Mouse (Mus musculus): Measurements from ENCODE around the gene Rps21. TPM values are rescaled to one million over a fixed set of nuclear protein-coding genes. Genes with fewer than 3 reads are reported as not detected.

Rps21 gene
- polyA plus RNA-seq, 1 experiment from 2014 or later: 447 TPM

- Histone ChIP-seq H3K36me3 (ENCODE audit: control insufficient read depth, insufficient read depth, low read length) (no peaks in the 10 kb centered on the region), H3K9me3 (ENCODE audit: control insufficient read depth, low read length) (no peaks in the 10 kb centered on the region), H3K4me3 (ENCODE audit: control insufficient read depth in 1 of 2, insufficient read depth in 1 of 2, low read depth in 1 of 2, low read length in 2 of 2) (no peak overlapping the region), H3K9ac (ENCODE audit: low read length) (no peak overlapping the region), H3K4me2 (ENCODE audit: low read length) (peak overlapping the region; percentile 16; the same call in 1 of the 2 replicates), H3K27ac (replicated peaks in 1 of 2; ENCODE audit: control insufficient read depth in 1 of 2, insufficient read depth in 1 of 2, low read depth in 2 of 2, low read length in 2 of 2) (peak overlapping the region in 1 of 2 experiments; percentile 25; a peak in 1 of 4 replicates), H3K4me1 (ENCODE audit: control insufficient read depth in 2 of 2, insufficient read depth in 2 of 2, low read length in 2 of 2) (peaks cover 28 to 31% of the 10 kb centered on the region in 2 experiments), H3K27me3 (ENCODE audit: control insufficient read depth, insufficient read depth, low read length) (no peaks in the 10 kb centered on the region)
- 34% methylated on average over 4 of the region's 4 CpGs for WGBS
- ATAC-seq (ENCODE audit: insufficient number of reproducible peaks, insufficient read depth, low FRiP score, low read depth): no peak
Observed at GRCm38 (mm10) chr2:180276385-180276784, 19.2 kb downstream of the Rps21 start.

- Histone ChIP-seq H3K27ac (replicated peaks in 1 of 2; ENCODE audit: control insufficient read depth in 1 of 2, insufficient read depth in 1 of 2, low read depth in 2 of 2, low read length in 2 of 2) (peak overlapping the region in 1 of 2 experiments; percentile 25; a peak in 1 of 4 replicates), H3K4me1 (ENCODE audit: control insufficient read depth in 2 of 2, insufficient read depth in 2 of 2, low read length in 2 of 2) (peaks cover 27 to 28% of the 10 kb centered on the region in 2 experiments), H3K36me3 (ENCODE audit: control insufficient read depth, insufficient read depth, low read length) (no peaks in the 10 kb centered on the region), H3K4me2 (ENCODE audit: low read length) (no peak overlapping the region), H3K9me3 (ENCODE audit: control insufficient read depth, low read length) (no peaks in the 10 kb centered on the region), H3K9ac (ENCODE audit: low read length) (no peak overlapping the region), H3K27me3 (ENCODE audit: control insufficient read depth, insufficient read depth, low read length) (no peaks in the 10 kb centered on the region), H3K4me3 (ENCODE audit: control insufficient read depth in 1 of 2, insufficient read depth in 1 of 2, low read depth in 1 of 2, low read length in 2 of 2) (no peak overlapping the region)
- no peak for ATAC-seq (ENCODE audit: insufficient number of reproducible peaks, insufficient read depth, low FRiP score, low read depth)
- WGBS: 30% methylated on average over 8 of the region's 8 CpGs
Observed at GRCm38 (mm10) chr2:180276851-180277259, 19.7 kb downstream of the Rps21 start.

GRCm38 (mm10) chr2:180277773-180278320 is 20.7 kb downstream of the Rps21 start:
- Histone ChIP-seq H3K9me3 (ENCODE audit: control insufficient read depth, low read length) (no peaks in the 10 kb centered on the region), H3K36me3 (ENCODE audit: control insufficient read depth, insufficient read depth, low read length) (no peaks in the 10 kb centered on the region), H3K9ac (ENCODE audit: low read length) (no peak overlapping the region), H3K4me3 (ENCODE audit: control insufficient read depth in 1 of 2, insufficient read depth in 1 of 2, low read depth in 1 of 2, low read length in 2 of 2) (no peak overlapping the region), H3K4me1 (ENCODE audit: control insufficient read depth in 2 of 2, insufficient read depth in 2 of 2, low read length in 2 of 2) (peaks cover 19 to 21% of the 10 kb centered on the region in 2 experiments), H3K27me3 (ENCODE audit: control insufficient read depth, insufficient read depth, low read length) (no peaks in the 10 kb centered on the region), H3K27ac (replicated peaks in 1 of 2; ENCODE audit: control insufficient read depth in 1 of 2, insufficient read depth in 1 of 2, low read depth in 2 of 2, low read length in 2 of 2) (no peak overlapping the region), H3K4me2 (ENCODE audit: low read length) (no peak overlapping the region)
- ATAC-seq (ENCODE audit: insufficient number of reproducible peaks, insufficient read depth, low FRiP score, low read depth): no peak
- 80% methylated on average over 8 of the region's 8 CpGs for WGBS

GRCm38 (mm10) chr2:180279321-180279720 is 22.1 kb downstream of the Rps21 start:
- Histone ChIP-seq H3K27ac (replicated peaks in 1 of 2; ENCODE audit: control insufficient read depth in 1 of 2, insufficient read depth in 1 of 2, low read depth in 2 of 2, low read length in 2 of 2) (no peak overlapping the region), H3K27me3 (ENCODE audit: control insufficient read depth, insufficient read depth, low read length) (no peaks in the 10 kb centered on the region), H3K9me3 (ENCODE audit: control insufficient read depth, low read length) (no peaks in the 10 kb centered on the region), H3K4me1 (ENCODE audit: control insufficient read depth in 2 of 2, insufficient read depth in 2 of 2, low read length in 2 of 2) (peaks cover 15 to 16% of the 10 kb centered on the region in 2 experiments), H3K36me3 (ENCODE audit: control insufficient read depth, insufficient read depth, low read length) (no peaks in the 10 kb centered on the region), H3K4me2 (ENCODE audit: low read length) (no peak overlapping the region), H3K4me3 (ENCODE audit: control insufficient read depth in 1 of 2, insufficient read depth in 1 of 2, low read depth in 1 of 2, low read length in 2 of 2) (no peak overlapping the region), H3K9ac (ENCODE audit: low read length) (no peak overlapping the region)
- 84% methylated on average over 8 of the region's 8 CpGs for WGBS
- no peak for ATAC-seq (ENCODE audit: insufficient number of reproducible peaks, insufficient read depth, low FRiP score, low read depth)

GRCm38 (mm10) chr2:180288966-180289365 is 31.8 kb downstream of the Rps21 start:
- H3K27ac ChIP-seq (replicated peaks in 1 of 2; ENCODE audit: control insufficient read depth in 1 of 2, insufficient read depth in 1 of 2, low read depth in 2 of 2, low read length in 2 of 2): no peak overlapping the region

GRCm38 (mm10) chr2:180289440-180290108 is 32.4 kb downstream of the Rps21 start, which contains the start of gene Rbbp8nl:
Rbbp8nl (minus strand) TSS chr2:180289879.
- Histone ChIP-seq H3K4me3 (ENCODE audit: control insufficient read depth in 1 of 2, insufficient read depth in 1 of 2, low read depth in 1 of 2, low read length in 2 of 2) (no peak within 1 kb of the TSS), H3K9ac (ENCODE audit: low read length) (no peak within 1 kb of the TSS), H3K4me1 (ENCODE audit: control insufficient read depth in 2 of 2, insufficient read depth in 2 of 2, low read length in 2 of 2) (peaks cover 19 to 24% of the 10 kb centered on the region in 2 experiments; a peak in 3 of 4 replicates), H3K27ac (replicated peaks in 1 of 2; ENCODE audit: control insufficient read depth in 1 of 2, insufficient read depth in 1 of 2, low read depth in 2 of 2, low read length in 2 of 2) (no peak within 1 kb of the TSS), H3K4me2 (ENCODE audit: low read length) (no peak within 1 kb of the TSS), H3K9me3 (ENCODE audit: control insufficient read depth, low read length) (no peaks in the 10 kb centered on the region), H3K36me3 (ENCODE audit: control insufficient read depth, insufficient read depth, low read length) (no peaks in the 10 kb centered on the region), H3K27me3 (ENCODE audit: control insufficient read depth, insufficient read depth, low read length) (no peaks in the 10 kb centered on the region)
- WGBS: 56% methylated on average over 16 of the region's 16 CpGs
- no peak for ATAC-seq (ENCODE audit: insufficient number of reproducible peaks, insufficient read depth, low FRiP score, low read depth)

More at GRCm38 (mm10) chr2:180288966-180289365, 31.8 kb downstream of the Rps21 start:
- Histone ChIP-seq H3K9me3 (ENCODE audit: control insufficient read depth, low read length) (no peaks in the 10 kb centered on the region), H3K36me3 (ENCODE audit: control insufficient read depth, insufficient read depth, low read length) (no peaks in the 10 kb centered on the region), H3K4me3 (ENCODE audit: control insufficient read depth in 1 of 2, insufficient read depth in 1 of 2, low read depth in 1 of 2, low read length in 2 of 2) (no peak overlapping the region), H3K9ac (ENCODE audit: low read length) (no peak overlapping the region), H3K27me3 (ENCODE audit: control insufficient read depth, insufficient read depth, low read length) (no peaks in the 10 kb centered on the region), H3K4me2 (ENCODE audit: low read length) (no peak overlapping the region), H3K4me1 (ENCODE audit: control insufficient read depth in 2 of 2, insufficient read depth in 2 of 2, low read length in 2 of 2) (peaks cover 19 to 24% of the 10 kb centered on the region in 2 experiments; a peak in 3 of 4 replicates)
- no peak for ATAC-seq (ENCODE audit: insufficient number of reproducible peaks, insufficient read depth, low FRiP score, low read depth)
- 73% methylated on average over 11 of the region's 11 CpGs for WGBS

GRCm38 (mm10) chr2:180290503-180290902 is 33.3 kb downstream of the Rps21 start:
- Histone ChIP-seq H3K4me2 (ENCODE audit: low read length) (no peak overlapping the region), H3K4me3 (ENCODE audit: control insufficient read depth in 1 of 2, insufficient read depth in 1 of 2, low read depth in 1 of 2, low read length in 2 of 2) (no peak overlapping the region), H3K4me1 (ENCODE audit: control insufficient read depth in 2 of 2, insufficient read depth in 2 of 2, low read length in 2 of 2) (peaks cover 19 to 24% of the 10 kb centered on the region in 2 experiments; a peak in 3 of 4 replicates), H3K27me3 (ENCODE audit: control insufficient read depth, insufficient read depth, low read length) (no peaks in the 10 kb centered on the region), H3K9me3 (ENCODE audit: control insufficient read depth, low read length) (no peaks in the 10 kb centered on the region), H3K36me3 (ENCODE audit: control insufficient read depth, insufficient read depth, low read length) (no peaks in the 10 kb centered on the region), H3K9ac (ENCODE audit: low read length) (no peak overlapping the region), H3K27ac (replicated peaks in 1 of 2; ENCODE audit: control insufficient read depth in 1 of 2, insufficient read depth in 1 of 2, low read depth in 2 of 2, low read length in 2 of 2) (no peak overlapping the region)
- 17% methylated on average over 6 of the region's 6 CpGs for WGBS
- ATAC-seq (ENCODE audit: insufficient number of reproducible peaks, insufficient read depth, low FRiP score, low read depth): no peak

Measured in heart, embryonic 14.5 days (tissue).